In genomic region chr1:134243505-134243904, GRCm38 (mm10) we compare ENCODE assay signal across 13 mouse cellular contexts. TPM values are rescaled to one million over a fixed set of nuclear protein-coding genes. Genes with fewer than 3 reads are reported as not detected.
DNase-seq lines count a peak whose midpoint lies in the region; ATAC-seq lines count a peak whose summit lies in the region.
"Had no signal": no experiment of that assay in that cellular context is flagged by ENCODE, and none has a peak within 500 bp of the region (broad histone marks: within the 10 kb centered on the region; RNA-seq: fewer than 3 reads in every experiment).

No protein-coding gene starts in this region.

- H3K4me2 ChIP-seq in heart, embryonic 13.5 days = no peak overlapping the region
- H3K4me2 ChIP-seq in midbrain, embryonic 13.5 days (replicated peaks) = no peak overlapping the region
- 0 out of 2 replicates have a peak overlapping the region, but pooled peaks have one; percentile 49 for H3K4me2 ChIP-seq in limb, embryonic 15.5 days
- H3K4me2 ChIP-seq in stomach, embryonic 15.5 days = 0 out of 2 replicates have a peak overlapping the region, but pooled peaks have one; percentile 46

- 0 out of 2 replicates have a peak, but pooled peaks cover 6% of the 10 kb centered on the region for H3K27me3 ChIP-seq in heart, embryonic 13.5 days (replicated peaks)
- H3K27me3 ChIP-seq in midbrain, embryonic 13.5 days = peaks cover 3% of the 10 kb centered on the region; the same call in 1 of the 2 replicates
- peaks cover 59% of the 10 kb centered on the region for H3K27me3 ChIP-seq in midbrain, embryonic 10.5 days (ENCODE audit: low read depth, poor library complexity, severe bottlenecking)
- peaks cover 6% of the 10 kb centered on the region; the same call in 1 of the 2 replicates for H3K27me3 ChIP-seq in limb, embryonic 15.5 days
- H3K27me3 ChIP-seq in stomach, embryonic 15.5 days (replicated peaks) = no peaks in the 10 kb centered on the region

- ATAC-seq in heart, embryonic 13.5 days (ENCODE audit: extremely low read depth, insufficient number of reproducible peaks, low FRiP score, low TSS enrichment) = no peak
- ATAC-seq in midbrain, embryonic 13.5 days = peak; percentile 35; the same call in 1 of the 2 replicates
- no peak for ATAC-seq in limb, embryonic 15.5 days (ENCODE audit: insufficient number of reproducible peaks, low FRiP score, low TSS enrichment, low read depth)
- ATAC-seq in stomach, embryonic 15.5 days (ENCODE audit: insufficient read depth, low FRiP score, low read depth) = 0 out of 2 replicates have a peak, but pooled peaks have one; percentile 15

- H3K4me1 ChIP-seq in heart, embryonic 13.5 days = peaks cover 40% of the 10 kb centered on the region
- H3K4me1 ChIP-seq in midbrain, embryonic 13.5 days (replicated peaks) = peaks cover 8% of the 10 kb centered on the region
- H3K4me1 ChIP-seq in midbrain, embryonic 10.5 days = peaks cover 19% of the 10 kb centered on the region
- peaks cover 14% of the 10 kb centered on the region for H3K4me1 ChIP-seq in limb, embryonic 15.5 days
- peaks cover 11% of the 10 kb centered on the region for H3K4me1 ChIP-seq in stomach, embryonic 15.5 days

- no peak for DNase-seq in heart, adult 8-10 months (ENCODE audit: low spot score)
- DNase-seq in midbrain, embryonic 10.5 days (ENCODE audit: low spot score) = no peak
- DNase-seq in urinary bladder, adult 2 months (ENCODE audit: low spot score) = no peak
- DNase-seq in layer of hippocampus, adult 11-12 months (ENCODE audit: low spot score) = no peak

- H3K27ac ChIP-seq in heart, embryonic 13.5 days (replicated peaks) = no peak overlapping the region
- no peak overlapping the region for H3K27ac ChIP-seq in midbrain, embryonic 13.5 days
- H3K27ac ChIP-seq in midbrain, embryonic 10.5 days (replicated peaks) = no peak overlapping the region
- no peak overlapping the region for H3K27ac ChIP-seq in limb, embryonic 15.5 days
- no peak overlapping the region for H3K27ac ChIP-seq in stomach, embryonic 15.5 days

- H3K4me3 ChIP-seq in heart, embryonic 13.5 days = no peak overlapping the region
- no peak overlapping the region for H3K4me3 ChIP-seq in midbrain, embryonic 13.5 days (replicated peaks)
- H3K4me3 ChIP-seq in midbrain, embryonic 10.5 days = no peak overlapping the region
- H3K4me3 ChIP-seq in limb, embryonic 15.5 days = no peak overlapping the region
- no peak overlapping the region for H3K4me3 ChIP-seq in stomach, embryonic 15.5 days (replicated peaks)

- 69% methylated on average over 6 of the region's 6 CpGs for WGBS in heart, embryonic 13.5 days
- WGBS in midbrain, embryonic 13.5 days = 70% methylated on average over 6 of the region's 6 CpGs
- WGBS in midbrain, embryonic 10.5 days = 69% methylated on average over 6 of the region's 6 CpGs
- WGBS in limb, embryonic 15.5 days = 55% methylated on average over 6 of the region's 6 CpGs
- 65% methylated on average over 6 of the region's 6 CpGs for WGBS in stomach, embryonic 15.5 days

- H3K9me3 ChIP-seq in heart, embryonic 13.5 days = no peaks in the 10 kb centered on the region
- no peaks in the 10 kb centered on the region for H3K9me3 ChIP-seq in midbrain, embryonic 13.5 days
- H3K9me3 ChIP-seq in midbrain, embryonic 10.5 days (replicated peaks) = no peaks in the 10 kb centered on the region
- H3K9me3 ChIP-seq in limb, embryonic 15.5 days = no peaks in the 10 kb centered on the region
- no peaks in the 10 kb centered on the region for H3K9me3 ChIP-seq in stomach, embryonic 15.5 days

- H3K36me3 ChIP-seq in heart, embryonic 13.5 days = no peaks in the 10 kb centered on the region
- H3K36me3 ChIP-seq in midbrain, embryonic 13.5 days = no peaks in the 10 kb centered on the region
- no peaks in the 10 kb centered on the region for H3K36me3 ChIP-seq in midbrain, embryonic 10.5 days
- no peaks in the 10 kb centered on the region for H3K36me3 ChIP-seq in limb, embryonic 15.5 days
- no peaks in the 10 kb centered on the region for H3K36me3 ChIP-seq in stomach, embryonic 15.5 days

- 0 out of 2 replicates have a peak overlapping the region, but pooled peaks have one; percentile 48 for H3K9ac ChIP-seq in heart, embryonic 13.5 days
- H3K9ac ChIP-seq in midbrain, embryonic 13.5 days (replicated peaks) = no peak overlapping the region
- no peak overlapping the region for H3K9ac ChIP-seq in limb, embryonic 15.5 days
- no peak overlapping the region for H3K9ac ChIP-seq in stomach, embryonic 15.5 days

RNA-seq across cellular contexts. Expression of gene Adora1, which starts 8.3 kb away (rescaled TPM):
- 8.3 and 9.0 TPM in 2 replicates for polyA plus RNA-seq in heart, embryonic 13.5 days (2015; fragmentation: Nextera tagmentation; extraction: Ambion mirVana)
- total RNA-seq in heart, adult 8-10 months (2022) = 10 to 100 TPM in 3 of 4 experiments, 1 to 10 TPM in 1; 8.6 to 14.1 (median 12.7) TPM
- polyA plus RNA-seq in midbrain, embryonic 13.5 days (2015; fragmentation: Nextera tagmentation; extraction: Ambion mirVana) = 4.6 TPM in 2 replicates
- polyA plus RNA-seq in midbrain, embryonic 10.5 days (2016; fragmentation: Nextera tagmentation; extraction: Ambion mirVana) = 0.14 and 0.17 TPM in 2 replicates
- 1.8 and 2.0 TPM in 2 replicates for polyA plus RNA-seq in limb, embryonic 15.5 days (2015; fragmentation: Nextera tagmentation; extraction: Ambion mirVana)
- 11.8 and 13.8 TPM in 2 replicates for polyA plus RNA-seq in stomach, embryonic 15.5 days (2015; fragmentation: Nextera tagmentation; extraction: Ambion mirVana)
- 6.2 and 7.2 TPM in 2 replicates for polyA plus RNA-seq in urinary bladder, adult 2 months (2012; rRNA removed)
- total RNA-seq: granulocyte monocyte progenitor cell, adult 5-6 weeks had no signal

RNA-seq across cellular contexts. Expression of gene Myog, which starts 46.3 kb away (rescaled TPM):
- 1.5 and 3.5 TPM in 2 replicates for polyA plus RNA-seq in heart, embryonic 13.5 days (2015; fragmentation: Nextera tagmentation; extraction: Ambion mirVana)
- not detected for total RNA-seq in heart, adult 8-10 months (2022)
- polyA plus RNA-seq in midbrain, embryonic 13.5 days (2015; fragmentation: Nextera tagmentation; extraction: Ambion mirVana) = not detected in 2 replicates
- 0.07 TPM in 1 of 2 replicates, not detected in the other for polyA plus RNA-seq in midbrain, embryonic 10.5 days (2016; fragmentation: Nextera tagmentation; extraction: Ambion mirVana)
- polyA plus RNA-seq in limb, embryonic 15.5 days (2015; fragmentation: Nextera tagmentation; extraction: Ambion mirVana) = 117 and 227 TPM in 2 replicates
- 1.3 and 4.3 TPM in 2 replicates for polyA plus RNA-seq in stomach, embryonic 15.5 days (2015; fragmentation: Nextera tagmentation; extraction: Ambion mirVana)
- polyA plus RNA-seq in urinary bladder, adult 2 months (2012; rRNA removed) = not detected in 2 replicates
- total RNA-seq: adrenal gland, adult 2 months; granulocyte monocyte progenitor cell, adult 5-6 weeks; hematopoietic stem cell, adult 5-6 weeks; layer of hippocampus, postnatal 14 days had no signal
- polyA plus RNA-seq: adrenal gland, adult 2 months; forebrain, embryonic 11.5 days had no signal

RNA-seq across cellular contexts. Expression of gene Mybph, which starts 50.3 kb away (rescaled TPM):
- 0.67 and 2.1 TPM in 2 replicates for polyA plus RNA-seq in heart, embryonic 13.5 days (2015; fragmentation: Nextera tagmentation; extraction: Ambion mirVana)
- total RNA-seq in heart, adult 8-10 months (2022) = under 1 TPM in 1 of 4 experiments, not detected in 3; 0.28 TPM
- 0.09 and 0.19 TPM in 2 replicates for polyA plus RNA-seq in midbrain, embryonic 13.5 days (2015; fragmentation: Nextera tagmentation; extraction: Ambion mirVana)
- 0.09 and 0.10 TPM in 2 replicates for polyA plus RNA-seq in midbrain, embryonic 10.5 days (2016; fragmentation: Nextera tagmentation; extraction: Ambion mirVana)
- 55.8 and 102 TPM in 2 replicates for polyA plus RNA-seq in limb, embryonic 15.5 days (2015; fragmentation: Nextera tagmentation; extraction: Ambion mirVana)
- polyA plus RNA-seq in stomach, embryonic 15.5 days (2015; fragmentation: Nextera tagmentation; extraction: Ambion mirVana) = 0.30 and 1.3 TPM in 2 replicates
- 0.09 TPM in 1 of 2 replicates, not detected in the other for polyA plus RNA-seq in urinary bladder, adult 2 months (2012; rRNA removed)
- total RNA-seq: granulocyte monocyte progenitor cell, adult 5-6 weeks; hematopoietic stem cell, adult 5-6 weeks had no signal
- polyA plus RNA-seq: forebrain, embryonic 11.5 days had no signal

Comparison
In these comparisons a context has a peak if more than half of its experiments do, and no peak if none do; other contexts are left out.
1. ATAC-seq: peak in midbrain, embryonic 13.5 days (single experiment) and stomach, embryonic 15.5 days (single experiment); none in heart, embryonic 13.5 days (single experiment) and limb, embryonic 15.5 days (single experiment).
2. H3K4me2 ChIP-seq: peak in limb, embryonic 15.5 days (single experiment) and stomach, embryonic 15.5 days (single experiment); none in heart, embryonic 13.5 days (single experiment) and midbrain, embryonic 13.5 days (single experiment).
3. RNA of gene Myog, which starts 46.3 kb away (polyA plus RNA-seq): 117 to 227 TPM in limb, embryonic 15.5 days; 1.5 to 3.5 TPM in heart, embryonic 13.5 days, 1.3 to 4.3 TPM in stomach, embryonic 15.5 days, 0.07 TPM in midbrain, embryonic 10.5 days, not detected in midbrain, embryonic 13.5 days and not detected in urinary bladder, adult 2 months; every median in the first group is over 10 times any median in the second.
4. RNA of gene Mybph, which starts 50.3 kb away (polyA plus RNA-seq): 55.8 to 102 TPM in limb, embryonic 15.5 days; 0.67 to 2.1 TPM in heart, embryonic 13.5 days, 0.30 to 1.3 TPM in stomach, embryonic 15.5 days, 0.09 to 0.10 TPM in midbrain, embryonic 10.5 days, 0.09 to 0.19 TPM in midbrain, embryonic 13.5 days and 0.09 TPM in urinary bladder, adult 2 months; every median in the first group is over 10 times any median in the second.